Mouse (Mus musculus) cerebellum, adult 9-11 months (tissue): ENCODE measurements around the gene Laptm4a.
"Not testable (repeated sequence)": the region's sequence is repeated elsewhere in the genome, so short reads cannot be mapped to it uniquely, and the experiment has no call there.

ENCODE experiments used
- DNase-seq: peaks from one replicate; pipeline ENCODE4 v3.0.0; 2022

Gene Laptm4a

DNA sequence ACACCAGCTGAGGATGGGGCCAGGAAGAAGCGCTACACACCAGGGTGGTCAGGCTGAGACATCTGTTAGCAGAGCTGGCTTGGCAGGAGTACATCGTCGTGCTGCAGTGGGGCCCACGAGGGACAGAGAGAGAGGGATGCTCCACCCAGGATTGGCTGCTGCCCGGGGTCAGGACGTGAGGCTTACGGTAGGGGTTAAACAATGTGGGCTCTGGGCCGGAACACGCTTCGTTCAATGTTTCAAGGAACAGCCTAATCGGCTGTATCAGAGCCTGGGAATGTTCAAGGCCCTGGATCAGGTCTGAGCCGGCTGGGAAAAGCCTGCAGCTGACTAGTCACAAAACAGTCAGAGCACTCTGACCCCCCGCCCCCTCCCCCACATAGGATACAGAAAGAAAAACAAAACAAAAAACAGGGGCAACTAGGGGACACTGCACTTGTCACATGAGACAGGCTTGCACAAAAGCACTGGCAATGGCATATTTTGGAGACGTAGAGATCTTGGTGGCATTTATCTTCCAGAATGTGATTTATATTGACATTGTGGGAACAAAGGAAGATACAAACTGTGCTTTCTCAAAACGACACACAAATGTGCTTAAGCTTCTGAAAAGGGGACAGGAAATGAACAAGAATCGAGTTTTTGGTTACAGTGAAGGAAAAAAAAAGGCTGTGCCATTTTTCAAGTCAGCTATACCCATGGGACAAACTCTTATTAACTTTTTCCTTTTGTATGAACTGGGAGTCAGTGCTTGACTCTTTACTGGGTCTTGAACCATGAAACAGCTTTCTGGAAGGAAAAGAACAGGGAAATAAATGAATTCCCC lies 8.4 kb upstream of the Laptm4a start:
- DNase-seq, result no peak

GRCm38 (mm10) chr12:8913701-8914340 lies 7.6 kb upstream of the Laptm4a start:
- DNase-seq, result peak; percentile 55

- DNase-seq, result peak; percentile 43
Observed at GRCm38 (mm10) chr12:8916378-8916777, 5.1 kb upstream of the Laptm4a start.

GRCm38 (mm10) chr12:8919231-8919630 lies 2.2 kb upstream of the Laptm4a start:
- no peak for DNase-seq

DNA sequence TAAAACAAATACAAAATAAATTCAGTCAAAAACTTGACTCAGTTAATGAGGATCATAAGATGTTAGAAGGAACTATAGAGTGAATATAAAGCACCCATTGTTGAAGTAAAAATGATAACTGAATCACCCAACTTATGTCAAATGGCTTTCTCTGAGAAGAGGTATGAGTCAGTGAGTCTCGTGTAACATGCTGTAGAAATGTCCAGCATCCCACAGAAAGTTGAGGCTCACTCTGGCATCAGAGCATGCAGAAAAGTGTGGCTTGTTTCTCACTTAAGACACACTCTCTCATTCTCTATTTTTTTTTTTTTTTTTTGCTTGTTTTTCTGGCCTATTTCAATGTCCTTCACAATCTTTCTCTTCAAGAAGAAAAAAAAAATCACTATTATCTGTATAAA lies 469 bp upstream of the Laptm4a start:
- no peak for DNase-seq

- no peak for DNase-seq
Observed at GRCm38 (mm10) chr12:8922369-8923124, 1.1 kb downstream of the Laptm4a start.

DNA sequence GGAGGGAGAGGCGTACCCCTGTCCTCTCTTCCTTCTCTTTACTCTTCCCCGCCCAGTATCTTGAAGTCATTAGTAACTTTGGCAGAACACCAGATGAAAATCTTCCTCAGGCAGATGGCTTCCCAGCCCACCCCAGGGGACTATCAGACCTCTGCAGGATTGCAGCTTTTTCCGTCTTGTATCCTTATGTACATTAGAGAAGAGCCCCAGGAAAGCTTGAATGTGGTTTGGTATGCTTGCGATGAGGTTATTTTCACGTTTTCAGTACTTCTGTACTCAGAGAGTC lies 1.6 kb downstream of the Laptm4a start:
- peak; percentile 52 for DNase-seq

GRCm38 (mm10) chr12:8923603-8924002 lies 2.1 kb downstream of the Laptm4a start:
- DNase-seq, result no peak

- no peak for DNase-seq
Observed at GRCm38 (mm10) chr12:8927652-8928051, 6.2 kb downstream of the Laptm4a start.

DNA sequence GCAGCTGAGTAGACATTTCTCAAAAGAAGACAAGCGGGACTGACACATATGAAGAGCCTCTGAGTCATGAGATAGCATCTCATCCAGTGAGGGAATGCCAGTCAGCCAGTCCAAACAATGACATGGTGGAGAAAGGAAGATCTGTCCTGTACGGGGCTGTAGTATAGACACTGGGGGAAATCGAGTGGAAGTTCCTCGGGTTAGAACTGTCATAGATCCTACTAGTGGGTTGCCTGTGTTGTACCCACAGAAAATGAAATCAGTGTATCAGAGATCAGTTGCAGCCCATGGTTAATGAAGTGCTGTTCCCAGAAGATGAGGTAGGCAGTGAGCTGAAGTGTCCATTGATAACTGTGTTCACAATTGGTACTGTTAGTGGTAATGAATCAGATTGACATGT lies 7.3 kb downstream of the Laptm4a start:
- no peak for DNase-seq

DNA sequence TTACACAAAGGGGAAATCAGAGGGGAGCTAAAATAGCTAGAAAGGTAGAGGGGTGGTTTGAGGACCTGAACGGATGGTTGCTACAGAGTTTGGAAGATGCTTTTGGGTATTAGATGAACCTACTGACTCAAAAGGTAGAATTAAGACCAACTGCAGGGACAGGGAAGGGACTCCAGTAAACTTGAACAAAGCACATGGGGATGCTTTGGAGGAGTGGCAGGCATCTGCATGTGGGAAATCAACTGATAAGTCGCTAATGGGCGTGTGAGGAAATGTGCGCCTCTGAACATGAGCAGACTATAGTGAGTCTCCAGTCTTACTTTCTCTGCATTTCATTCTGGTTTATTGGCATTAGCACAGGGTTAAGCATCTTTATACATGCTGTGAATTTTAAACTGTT lies 9.6 kb downstream of the Laptm4a start:
- no peak for DNase-seq

DNA sequence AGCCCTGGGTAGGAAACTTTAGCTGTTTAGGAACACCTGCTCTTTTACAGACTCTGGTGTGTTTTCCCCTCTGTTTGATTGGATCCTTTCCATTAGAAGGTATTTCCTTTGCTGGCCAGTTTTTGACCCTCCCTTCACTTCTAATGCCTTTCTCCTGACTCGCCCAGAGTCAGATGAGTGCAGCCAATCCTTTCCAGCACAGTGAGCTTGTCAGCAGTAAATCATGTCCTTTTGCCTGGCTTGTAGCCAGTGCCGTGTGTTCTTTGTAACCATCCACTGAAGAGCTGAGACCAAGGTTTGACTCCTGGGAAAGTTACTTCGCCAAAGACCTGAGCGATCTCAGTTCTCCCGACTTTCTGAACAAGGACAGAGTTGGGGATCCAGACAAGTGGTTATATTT lies 13.9 kb downstream of the Laptm4a start:
- DNase-seq, result no peak

DNA sequence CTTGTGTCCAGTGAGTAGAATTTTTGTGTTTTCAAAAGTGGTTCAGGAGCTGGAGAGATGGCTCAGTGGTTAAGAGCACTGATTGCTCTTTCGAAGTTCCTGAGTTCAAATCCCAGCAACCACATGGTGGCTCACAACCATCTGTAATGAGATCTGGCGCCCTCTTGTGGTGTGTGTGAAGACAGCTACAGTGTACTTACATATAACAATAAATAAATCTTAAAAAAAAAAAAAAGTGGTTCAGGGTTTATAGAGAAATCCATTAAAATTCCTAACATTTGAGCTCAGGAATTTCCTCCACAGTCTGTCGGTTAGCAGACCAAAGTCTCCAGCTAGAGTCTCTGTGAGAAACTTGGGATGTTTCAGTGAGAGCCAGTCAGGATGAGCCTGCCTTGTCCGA lies 14.7 kb downstream of the Laptm4a start:
- DNase-seq, result not testable (repeated sequence)

- DNase-seq, result no peak
Observed at GRCm38 (mm10) chr12:8939490-8939889, 18.0 kb downstream of the Laptm4a start.

DNA sequence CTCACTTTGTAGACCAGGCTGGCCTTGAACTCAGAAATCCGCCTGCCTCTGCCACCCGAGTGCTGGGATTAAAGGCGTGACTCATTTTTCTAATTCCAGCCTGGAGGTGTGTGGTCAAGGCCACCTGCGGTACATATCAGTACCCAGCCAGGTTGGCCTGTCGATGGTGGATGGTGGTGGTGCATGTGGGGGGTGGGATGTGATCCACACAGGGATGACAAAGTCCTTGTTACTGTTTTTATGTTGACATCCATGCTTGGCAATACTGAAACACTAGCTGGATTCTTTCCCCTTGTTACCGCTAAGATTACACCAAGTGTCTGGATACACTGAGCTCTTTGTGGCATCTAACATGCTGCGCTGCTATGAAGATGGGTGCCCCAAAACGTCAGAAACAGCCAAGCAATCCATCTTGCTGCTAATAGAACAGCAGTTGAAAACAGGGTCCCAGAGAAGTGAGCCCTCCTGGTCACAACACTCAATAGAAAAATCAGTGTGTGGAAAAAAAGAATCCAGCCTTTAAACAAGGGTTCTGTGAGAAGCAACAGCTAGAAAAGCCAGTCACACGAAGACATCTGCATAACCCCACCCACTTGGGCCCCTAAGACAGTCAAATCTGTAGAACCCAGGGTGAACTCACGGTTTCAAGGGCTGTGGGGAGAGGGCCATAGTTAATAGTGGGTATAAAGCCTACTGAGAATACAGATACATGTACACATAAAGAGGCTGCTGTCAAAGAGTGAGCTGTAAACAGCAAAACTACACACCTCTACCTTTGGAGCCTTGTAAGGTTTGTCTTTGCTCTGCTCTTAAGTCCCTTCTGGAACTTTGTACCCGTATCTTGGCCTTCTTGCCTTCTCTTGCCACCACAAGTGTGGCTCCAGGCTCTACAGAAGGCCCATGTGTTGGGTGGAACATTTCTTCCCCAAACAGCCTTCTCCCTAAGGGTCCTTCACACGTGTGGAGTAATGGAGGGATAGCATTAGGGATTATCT lies 18.8 kb downstream of the Laptm4a start:
- no peak for DNase-seq

DNA sequence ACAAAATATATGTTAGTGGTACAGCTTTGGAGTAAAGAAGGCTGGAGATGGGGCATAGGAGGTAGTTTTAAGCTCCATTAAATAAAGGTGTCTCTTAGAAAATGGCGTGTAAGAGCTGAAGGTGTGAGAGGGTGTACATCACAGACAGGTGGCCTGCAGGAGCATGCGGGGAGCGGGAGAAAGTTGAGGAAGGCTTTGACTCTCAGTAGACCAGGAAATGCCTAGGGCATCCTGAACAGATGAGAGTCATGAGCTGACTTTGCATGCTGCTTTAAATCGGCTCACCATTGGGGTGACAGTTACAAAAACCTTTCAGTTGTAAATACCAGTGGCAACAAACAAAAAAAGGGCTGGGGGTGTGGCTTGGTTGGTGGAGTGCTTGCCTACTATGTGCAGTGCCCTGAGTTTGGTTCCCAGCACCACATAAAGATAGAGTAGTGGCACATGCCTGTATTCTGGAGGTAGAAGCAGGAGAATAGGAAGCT lies 19.7 kb downstream of the Laptm4a start:
- no peak for DNase-seq

GRCm38 (mm10) chr12:8941699-8942392 lies 20.4 kb downstream of the Laptm4a start:
- DNase-seq, result no peak

- DNase-seq, result no peak
Observed at GRCm38 (mm10) chr12:8947163-8947562, 25.7 kb downstream of the Laptm4a start.

- peak; percentile 30 for DNase-seq
Observed at GRCm38 (mm10) chr12:8947714-8948464, 26.4 kb downstream of the Laptm4a start, which contains the start of gene Matn3. Gene Matn3 (plus strand): TSS chr12:8947929.

- no peak for DNase-seq
Observed at GRCm38 (mm10) chr12:8953136-8953535, 31.7 kb downstream of the Laptm4a start.

GRCm38 (mm10) chr12:8954161-8954561 lies 32.7 kb downstream of the Laptm4a start:
- DNase-seq, result no peak
